Mouse (Mus musculus) erythroblast, adult 5-6 weeks (primary cell): Measurements from ENCODE around the gene Exoc6. TPM values are rescaled to one million over a fixed set of nuclear protein-coding genes. Genes with fewer than 3 reads are reported as not detected.

Source experiments
- ATAC-seq: replicated peaks from 2 replicates; pipeline ENCODE4 v1.8.0; 2016; ENCODE audit warnings: moderate number of reproducible peaks, mild to moderate bottlenecking, moderate TSS enrichment, inconsistent platforms; ENCODE audit not compliant: poor library complexity, low FRiP score, severe bottlenecking
- total RNA-seq, 2 experiments: library from RNA; stranded (forward) in 1 of 2; stranded (reverse) in 1 of 2; fragments of 150-400 nt in 1 of 2; fragments of 200-764, 138-1000 nt in 1 of 2; gene quantifications; 2 replicates each; pipeline versions ENCODE4 v1.2.3 to v1.2.4; 2015 to 2017; ENCODE audit warnings: low replicate concordance in 2 of 2

Exoc6 gene
- total RNA-seq, 2 experiments from 2014 or later, result 17.9 to 30.0 TPM

- no peak for ATAC-seq
Observed at GRCm38 (mm10) chr19:37565806-37566205, 15.6 kb downstream of the Exoc6 start.

GRCm38 (mm10) chr19:37569186-37569754, 19.1 kb downstream of the Exoc6 start:
- no peak for ATAC-seq

GRCm38 (mm10) chr19:37570966-37571718, 20.9 kb downstream of the Exoc6 start:
- ATAC-seq, result no peak

GRCm38 (mm10) chr19:37574802-37575201, 24.6 kb downstream of the Exoc6 start:
- ATAC-seq, result no peak

GRCm38 (mm10) chr19:37579607-37580006, 29.4 kb downstream of the Exoc6 start:
- no peak for ATAC-seq

GRCm38 (mm10) chr19:37580438-37580837, 30.2 kb downstream of the Exoc6 start:
- ATAC-seq, result no peak

GRCm38 (mm10) chr19:37585210-37585609, 35.0 kb downstream of the Exoc6 start:
- peak; percentile 77 for ATAC-seq

- no peak for ATAC-seq
Observed at GRCm38 (mm10) chr19:37585684-37586083, 35.5 kb downstream of the Exoc6 start.

GRCm38 (mm10) chr19:37590544-37590943, 40.3 kb downstream of the Exoc6 start:
- no peak for ATAC-seq

GRCm38 (mm10) chr19:37601968-37602848, 52.0 kb downstream of the Exoc6 start:
- peak; percentile 90 for ATAC-seq

GRCm38 (mm10) chr19:37609991-37610390, 59.8 kb downstream of the Exoc6 start:
- no peak for ATAC-seq

GRCm38 (mm10) chr19:37612893-37613292, 62.7 kb downstream of the Exoc6 start:
- no peak for ATAC-seq

- no peak for ATAC-seq
Observed at GRCm38 (mm10) chr19:37615039-37615630, 64.9 kb downstream of the Exoc6 start.

- ATAC-seq, result no peak
Observed at GRCm38 (mm10) chr19:37647994-37648393, 97.8 kb downstream of the Exoc6 start.

GRCm38 (mm10) chr19:37650526-37650925, 100.3 kb downstream of the Exoc6 start:
- ATAC-seq, result no peak

GRCm38 (mm10) chr19:37654012-37654411, 103.8 kb downstream of the Exoc6 start:
- no peak for ATAC-seq

GRCm38 (mm10) chr19:37656441-37656840, 106.2 kb downstream of the Exoc6 start:
- ATAC-seq, result no peak

- no peak for ATAC-seq
Observed at GRCm38 (mm10) chr19:37665256-37665655, 115.0 kb downstream of the Exoc6 start.

GRCm38 (mm10) chr19:37667855-37668594, 117.8 kb downstream of the Exoc6 start:
- peak; percentile 98 for ATAC-seq

GRCm38 (mm10) chr19:37668657-37669056, 118.4 kb downstream of the Exoc6 start:
- ATAC-seq, result no peak
